Mouse (Mus musculus) monocyte, adult 5-6 weeks (primary cell): ENCODE measurements around the gene Stpg3. TPM values are rescaled to one million over a fixed set of nuclear protein-coding genes. Genes with fewer than 3 reads are reported as not detected.

ENCODE experiments used
- ATAC-seq: fragments of 153-309, 156-312 bp; replicated peaks from 2 replicates; pipeline ENCODE4 v1.8.0; 2017; ENCODE audit warnings: mild to moderate bottlenecking; ENCODE audit not compliant: low TSS enrichment, insufficient number of reproducible peaks, severe bottlenecking, poor library complexity, low FRiP score
- total RNA-seq: library from RNA; stranded (forward); fragments of 200-1000, 200-491, 200-594 nt; gene quantifications from 3 replicates; pipeline ENCODE4 v1.2.3, GENCODE M21; 2017

Stpg3 gene
- total RNA-seq, 1 experiment from 2014 or later, result not detected

- no peak for ATAC-seq
Observed at GRCm38 (mm10) chr2:25239766-25240165, 25.3 kb upstream of the Stpg3 start.

DNA sequence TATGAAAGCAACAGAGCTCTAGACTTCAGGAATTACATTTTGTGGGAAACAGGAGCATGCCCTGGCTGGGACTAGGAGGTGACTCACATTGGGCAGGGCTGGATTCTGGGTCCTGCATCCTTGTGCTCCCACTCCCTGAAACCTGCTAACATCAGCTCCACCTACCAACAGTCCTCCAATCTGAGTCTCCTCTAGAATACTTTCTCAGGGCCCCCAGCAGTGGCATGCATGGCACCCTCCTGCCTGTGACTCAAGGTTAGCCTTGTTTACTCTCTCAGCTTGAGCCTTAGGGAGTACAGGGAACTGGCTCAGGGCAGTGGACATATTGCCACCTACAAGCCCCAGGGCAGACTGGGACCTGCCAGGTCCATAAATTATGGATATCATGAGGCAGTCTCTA is 23.7 kb upstream of the Stpg3 start:
- no peak for ATAC-seq

DNA sequence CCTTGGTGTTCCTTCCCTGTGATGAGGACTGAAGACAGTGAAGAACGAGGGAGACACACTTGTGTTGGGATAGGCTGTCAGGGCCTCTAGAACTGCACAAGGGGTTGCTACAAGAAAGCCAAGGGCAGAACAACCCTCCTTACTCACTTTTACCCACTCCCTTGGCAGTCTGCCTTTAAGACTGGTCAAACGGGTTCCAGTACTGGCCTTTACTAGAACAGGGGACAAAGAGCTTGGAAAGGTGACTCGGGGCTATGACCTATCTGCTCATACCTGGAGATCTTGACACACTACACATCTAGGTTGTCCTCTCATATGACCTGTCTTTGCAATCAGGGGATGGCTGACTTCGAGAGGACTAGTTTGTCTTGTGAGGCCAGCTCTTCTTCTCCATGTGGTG is 23.1 kb upstream of the Stpg3 start:
- no peak for ATAC-seq

DNA sequence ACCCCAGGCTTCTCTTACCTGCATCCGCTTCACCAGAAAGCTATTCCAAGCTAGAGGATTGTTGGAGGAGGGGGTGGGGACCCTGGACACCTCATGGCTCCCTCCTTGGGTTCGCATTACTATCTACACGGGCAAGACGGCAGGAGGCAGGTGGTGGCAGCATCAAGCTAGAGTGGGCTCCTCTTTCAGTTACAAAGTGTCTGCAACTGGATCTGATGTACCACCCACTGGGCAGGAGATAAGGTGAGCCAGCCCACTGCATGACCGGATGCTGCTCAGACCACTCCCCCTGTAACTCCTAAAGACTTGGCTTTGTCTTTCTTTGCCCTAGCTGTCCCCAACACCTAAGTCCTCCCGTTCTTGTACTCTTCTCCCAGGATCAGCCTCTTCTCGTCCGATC is 22.2 kb upstream of the Stpg3 start, which contains the start of gene Rnf224:
Rnf224 (minus strand) TSS at position 174 of the 400 bp plus-strand sequence.
- ATAC-seq, result no peak

DNA sequence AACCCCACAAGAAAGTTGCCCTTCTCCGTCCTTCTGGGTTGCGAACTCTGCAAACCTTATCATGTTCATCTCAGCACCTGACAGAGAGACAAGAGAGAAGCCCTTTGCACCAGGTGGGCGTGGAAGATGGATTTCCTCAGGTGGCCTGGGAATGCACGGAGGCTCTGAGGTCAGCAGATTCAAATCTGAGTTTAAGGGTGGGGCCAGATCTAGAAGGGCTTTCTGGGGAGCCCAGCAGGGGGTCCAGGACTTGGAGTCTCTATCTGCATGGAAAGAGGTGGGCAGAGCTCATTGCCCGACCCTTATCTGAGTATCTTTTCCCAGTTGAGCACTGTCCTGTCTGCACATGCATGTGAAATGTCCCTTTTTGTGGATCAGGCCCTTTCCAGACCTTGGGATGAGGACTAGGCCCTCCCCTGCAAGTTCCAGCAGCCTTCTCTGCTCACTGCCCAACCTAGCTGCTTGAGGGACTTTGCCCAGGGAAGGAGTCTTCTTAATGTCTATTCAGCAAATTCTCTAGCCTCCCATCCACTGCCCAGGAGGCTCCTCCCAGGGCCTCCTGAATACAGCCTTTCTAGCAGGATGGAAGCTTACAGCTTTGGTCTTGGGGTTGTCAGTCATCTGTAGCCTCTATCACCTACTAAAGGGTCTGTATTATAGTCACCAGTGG is 20.2 kb upstream of the Stpg3 start:
- no peak for ATAC-seq

DNA sequence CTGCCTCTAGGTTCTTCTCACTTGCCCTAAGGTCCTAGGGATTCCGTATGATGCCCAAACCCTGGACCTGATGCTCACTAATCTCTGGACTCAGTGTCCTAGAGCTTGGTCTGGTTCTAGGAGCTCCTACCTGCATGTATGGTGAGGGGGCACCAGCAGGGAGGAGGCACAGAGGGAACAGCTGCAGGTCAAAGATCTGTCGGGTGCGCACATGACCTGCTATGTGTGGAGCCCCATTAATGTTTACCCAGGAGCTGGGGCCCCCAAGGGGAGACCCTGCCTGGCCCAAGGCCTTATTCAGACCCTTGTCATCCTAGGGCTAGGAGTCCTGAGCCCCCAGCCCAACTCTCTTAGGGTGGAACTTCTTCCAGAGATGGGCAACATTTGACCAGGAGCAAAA is 19.6 kb upstream of the Stpg3 start, which contains the start of gene Slc34a3:
Slc34a3 (minus strand) TSS at position 315 of the 400 bp plus-strand sequence.
- no peak for ATAC-seq

- ATAC-seq, result no peak
Observed at GRCm38 (mm10) chr2:25233421-25233820, 19.0 kb upstream of the Stpg3 start.

GRCm38 (mm10) chr2:25231038-25231437 is 16.6 kb upstream of the Stpg3 start:
- no peak for ATAC-seq

GRCm38 (mm10) chr2:25230581-25230980 is 16.1 kb upstream of the Stpg3 start:
- no peak for ATAC-seq

DNA sequence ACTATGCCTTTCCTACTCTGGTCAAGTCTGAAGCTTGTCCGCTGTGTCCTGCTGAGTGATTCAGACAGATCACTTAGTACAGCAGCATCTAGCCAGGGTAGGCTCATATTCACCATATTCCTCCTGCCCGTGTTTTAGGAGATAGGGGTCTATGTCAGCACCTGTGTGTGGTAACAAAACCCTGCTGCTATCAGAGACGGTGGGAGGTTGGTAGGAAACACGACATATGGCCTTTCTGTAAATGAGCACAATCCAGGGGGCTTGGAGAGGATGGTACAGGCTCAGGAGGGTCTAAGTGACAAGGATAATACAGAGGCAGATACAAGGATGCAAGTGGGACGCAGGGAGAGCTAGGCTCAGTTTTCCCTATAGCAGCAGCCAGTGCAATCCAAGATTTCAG is 15.1 kb upstream of the Stpg3 start:
- no peak for ATAC-seq

DNA sequence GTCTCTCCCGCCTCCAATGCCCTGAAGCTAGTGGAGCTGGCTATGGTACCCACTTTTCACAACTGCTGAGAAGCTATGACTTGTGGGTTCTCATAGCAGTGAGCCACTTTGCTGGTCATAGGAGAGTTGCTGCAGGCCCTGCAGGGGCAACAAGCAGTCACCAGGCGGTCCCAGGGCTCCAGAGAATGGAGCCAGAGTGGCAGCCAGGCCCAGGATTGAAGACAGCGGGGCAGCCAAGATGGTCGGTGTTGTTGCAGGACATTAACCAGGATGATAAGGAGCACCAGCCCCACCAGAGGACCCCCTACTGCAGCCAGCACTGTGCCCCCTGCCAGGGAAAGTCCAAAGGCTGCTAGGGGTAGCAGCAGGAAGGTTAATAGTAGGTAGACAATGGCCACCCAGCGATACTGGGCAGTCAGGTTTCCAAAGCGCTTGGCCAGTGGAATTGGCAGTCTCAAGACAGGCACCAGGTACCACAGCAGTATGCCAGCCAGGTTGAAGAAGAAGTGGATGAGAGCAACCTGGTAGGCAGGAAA is 14.6 kb upstream of the Stpg3 start:
- ATAC-seq, result no peak

DNA sequence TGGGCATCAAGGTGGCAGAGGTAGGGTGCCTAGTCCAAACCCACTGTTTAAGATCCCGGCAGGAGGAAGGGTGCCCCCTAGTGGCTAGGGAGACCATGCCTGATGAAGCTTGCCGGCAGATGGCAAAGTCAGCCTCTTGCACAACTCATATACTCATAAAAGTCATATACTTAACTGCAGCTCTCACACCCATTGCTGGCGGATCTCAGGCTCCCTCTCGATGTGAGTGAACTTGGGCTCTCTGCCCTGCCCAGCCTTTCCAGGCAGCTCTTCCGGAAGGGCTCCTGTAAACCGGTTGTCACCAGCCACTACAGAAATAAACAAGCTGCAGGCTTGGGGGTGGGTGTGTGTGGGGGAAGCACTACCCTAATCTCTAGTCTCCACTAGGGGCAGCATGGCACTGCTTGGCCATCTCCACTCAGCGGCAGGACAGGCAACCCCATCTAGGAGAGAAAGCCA is 14.0 kb upstream of the Stpg3 start:
- ATAC-seq, result peak; percentile 50

DNA sequence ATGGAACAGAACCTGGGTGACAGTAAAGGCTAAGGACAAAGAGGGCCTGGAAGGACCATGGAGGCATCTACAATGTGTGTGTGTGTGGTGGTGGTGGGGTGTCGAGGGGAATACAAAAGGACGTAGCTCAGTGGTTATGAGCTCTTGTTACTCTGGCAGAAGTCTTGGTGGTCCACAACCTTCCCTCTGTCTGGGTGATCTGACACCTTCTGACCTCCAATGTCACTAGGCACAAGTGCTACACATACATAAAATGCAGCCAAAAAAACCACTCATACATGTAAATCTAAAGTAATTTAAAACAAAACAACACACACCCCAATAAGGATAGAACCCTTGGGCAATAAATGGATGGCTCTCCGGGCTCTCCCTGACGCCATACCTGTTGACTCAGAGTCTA is 13.0 kb upstream of the Stpg3 start:
- ATAC-seq, result no peak

DNA sequence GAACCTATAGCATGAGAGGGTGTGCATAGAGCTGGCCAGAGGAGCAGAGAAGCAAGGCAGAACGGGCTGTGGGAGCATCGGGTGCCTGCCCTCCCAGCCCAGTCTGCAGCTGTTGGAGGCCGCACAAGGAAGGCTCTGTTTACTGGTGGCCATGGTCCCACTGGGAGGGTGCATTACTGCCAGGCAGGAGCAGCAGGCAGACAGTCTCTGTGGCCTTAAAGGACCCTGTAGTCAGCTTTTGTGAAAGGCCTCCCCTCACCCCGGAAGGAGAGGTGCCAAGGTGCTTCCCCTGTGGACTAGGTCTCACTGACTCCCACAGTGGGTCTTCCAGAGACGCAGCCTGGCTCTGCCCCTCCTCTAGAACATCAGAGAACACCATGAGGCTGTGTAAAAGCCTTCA is 12.4 kb upstream of the Stpg3 start:
- no peak for ATAC-seq

GRCm38 (mm10) chr2:25225811-25226379 is 11.5 kb upstream of the Stpg3 start:
- ATAC-seq, result no peak

DNA sequence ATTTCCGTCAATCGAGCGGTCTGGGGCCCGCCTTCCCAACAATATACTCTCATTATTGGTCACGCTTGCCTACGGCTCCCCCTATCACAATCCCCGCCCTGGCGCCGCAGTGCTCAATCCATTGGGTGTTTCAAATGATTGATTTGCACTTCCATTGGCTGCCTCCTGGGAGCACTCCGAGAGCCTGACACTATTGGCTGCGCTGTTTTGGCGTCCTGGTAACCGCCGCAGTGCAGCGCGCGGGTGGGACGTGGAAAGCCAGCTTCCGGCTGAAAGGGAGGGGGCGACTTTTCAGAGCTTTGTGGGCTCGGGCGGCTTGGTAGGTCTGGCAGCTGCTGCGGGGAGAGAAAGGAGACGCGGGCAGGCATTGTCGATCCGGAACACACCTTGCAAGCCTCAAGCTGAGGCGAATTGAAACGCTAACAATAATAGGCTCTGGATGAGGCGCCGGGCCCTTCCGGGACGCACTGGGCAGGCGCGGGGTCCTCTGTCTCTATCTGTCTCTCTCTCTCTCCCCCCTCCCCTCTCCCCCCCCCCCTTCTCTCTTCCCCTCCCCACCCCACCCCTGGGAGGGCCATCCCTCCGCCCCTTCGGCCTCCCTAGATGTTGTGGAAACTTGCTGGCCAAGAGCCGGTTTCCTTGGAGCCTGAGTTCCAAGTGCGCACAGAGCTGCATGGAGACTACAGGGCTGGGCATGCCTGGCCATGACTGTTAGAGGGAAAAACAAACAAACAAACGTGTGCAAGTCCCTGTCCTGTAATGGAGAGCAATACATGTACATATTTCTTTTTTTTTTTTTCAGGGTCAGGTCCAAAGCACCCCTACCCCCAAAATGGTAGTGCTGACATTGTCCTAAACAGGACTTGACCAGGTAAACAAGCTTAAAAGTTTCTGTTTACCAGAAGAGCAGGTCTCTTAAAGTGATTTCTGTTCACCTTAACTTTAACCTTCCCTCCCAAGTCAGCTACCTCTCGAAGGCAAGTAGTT is 10.6 kb upstream of the Stpg3 start:
- peak; percentile 88 for ATAC-seq

- ATAC-seq, result no peak
Observed at GRCm38 (mm10) chr2:25224492-25224765, 10.0 kb upstream of the Stpg3 start, which contains the start of gene Tubb4b. Gene Tubb4b (minus strand): TSS chr2:25224702.

- peak; percentile 1; the same call in 1 of the 2 replicates for ATAC-seq
Observed at GRCm38 (mm10) chr2:25223681-25224491, 9.4 kb upstream of the Stpg3 start.
